Mouse (Mus musculus) kidney, postnatal 0 days (tissue): ENCODE data around the gene Cldn3. TPM values are rescaled to one million over a fixed set of nuclear protein-coding genes. Genes with fewer than 3 reads are reported as not detected.

Experiments
- ATAC-seq: fragments of 200-750 bp; cut with Nextera tagmentation; replicated peaks from 2 replicates; pipeline ENCODE4 v1.8.0; 2017; ENCODE audit warnings: low read depth, moderate number of reproducible peaks, moderate TSS enrichment, moderate library complexity; ENCODE audit not compliant: low FRiP score
- DNase-seq: peaks from one replicate; pipeline ENCODE4 v3.0.0-alpha.2; 2016; ENCODE audit warnings: low spot score
- H3K27ac ChIP-seq: fragments of 300-500 bp; sonication (generic); 2 replicates; pipeline ENCODE4 v1.5.1; 2014; ENCODE audit warnings: mild to moderate bottlenecking
- H3K27me3 ChIP-seq: fragments of 300-500 bp; sonication (generic); 2 replicates; pipeline ENCODE4 v1.6.1; 2014; ENCODE audit warnings: low read length, mixed read lengths; ENCODE audit not compliant: insufficient read depth
- H3K36me3 ChIP-seq: fragments of 300-500 bp; sonication (generic); 2 replicates; pipeline ENCODE4 v1.6.1; 2014; ENCODE audit warnings: low read length, mixed read lengths; ENCODE audit not compliant: insufficient read depth
- H3K4me1 ChIP-seq: fragments of 300-500 bp; sonication (generic); replicated peaks from 2 replicates; pipeline ENCODE4 v1.6.1; 2014; ENCODE audit warnings: antibody characterized with exemption, low read length, mixed read lengths; ENCODE audit not compliant: insufficient read depth
- H3K4me2 ChIP-seq: fragments of 300-500 bp; sonication (generic); 2 replicates; pipeline ENCODE4 v1.6.1; 2014; ENCODE audit warnings: mild to moderate bottlenecking, low read length, moderate library complexity, mixed read lengths
- H3K4me3 ChIP-seq: fragments of 300-500 bp; sonication (generic); replicated peaks from 2 replicates; pipeline ENCODE4 v1.5.1; 2014; ENCODE audit warnings: low read depth, low read length
- H3K9ac ChIP-seq: fragments of 300-500 bp; sonication (generic); 2 replicates; pipeline ENCODE4 v1.6.1; 2014; ENCODE audit warnings: low read depth, low read length
- H3K9me3 ChIP-seq: fragments of 300-500 bp; sonication (generic); replicated peaks from 2 replicates; pipeline ENCODE4 v1.6.1; 2016; ENCODE audit warnings: low read length, inconsistent platforms, mixed read lengths
- CTCF ChIP-seq: IDR thresholded peaks from 2 replicates; pipeline ENCODE4 v1.5.1; 2016; ENCODE audit warnings: antibody characterized with exemption, low read depth, mild to moderate bottlenecking, moderate library complexity
- WGBS: fragments of 180-500 bp; shearing (Covaris S2); extraction: QIAGEN DNeasy Blood & Tissue Kit; methylation state at CpG from one replicate; pipeline ENCODE4 v1.1.7; 2014; 5-methylcytosine and 5-hydroxymethylcytosine counted together
- polyA plus RNA-seq: library from polyadenylated mRNA; unstranded; fragments of >200 nt; fragmentation: Nextera tagmentation; extraction: Ambion mirVana; gene quantifications from 2 replicates; pipeline ENCODE4 v1.2.1, GENCODE M21; 2015

Cldn3 gene
- polyA plus RNA-seq, 1 experiment from 2014 or later: 72.9 TPM

GRCm38 (mm10) chr5:134944179-134944578 is 41.8 kb upstream of the Cldn3 start:
- Histone ChIP-seq H3K36me3 (no peaks in the 10 kb centered on the region), H3K4me1 (no peaks in the 10 kb centered on the region), H3K4me3 (no peak overlapping the region), H3K27me3 (no peaks in the 10 kb centered on the region), H3K27ac (no peak overlapping the region), H3K4me2 (peak overlapping the region; percentile 30; the same call in 1 of the 2 replicates), H3K9me3 (no peaks in the 10 kb centered on the region), H3K9ac (no peak overlapping the region)
- no peak for ATAC-seq
- TF ChIP-seq CTCF: no peak
- 63% methylated on average over 5 of the region's 5 CpGs for WGBS
- no peak for DNase-seq

GRCm38 (mm10) chr5:134945266-134945959 is 40.6 kb upstream of the Cldn3 start:
- Histone ChIP-seq H3K4me3 (peak overlapping the region; percentile 40), H3K4me1 (no peaks in the 10 kb centered on the region), H3K4me2 (peak overlapping the region; percentile 30), H3K36me3 (no peaks in the 10 kb centered on the region), H3K27ac (peak overlapping the region; percentile 84), H3K27me3 (no peaks in the 10 kb centered on the region), H3K9me3 (no peaks in the 10 kb centered on the region), H3K9ac (peak overlapping the region; percentile 61)
- DNase-seq (no peak), ATAC-seq (no peak)
- 37% methylated on average over 19 of the region's 19 CpGs for WGBS
- no peak for TF ChIP-seq CTCF

GRCm38 (mm10) chr5:134946063-134946856 is 39.8 kb upstream of the Cldn3 start:
- Histone ChIP-seq H3K4me2 (peak overlapping the region; percentile 30), H3K36me3 (no peaks in the 10 kb centered on the region), H3K4me3 (peak overlapping the region; percentile 40), H3K9ac (peak overlapping the region; percentile 61), H3K27ac (peak overlapping the region; percentile 84), H3K9me3 (no peaks in the 10 kb centered on the region), H3K4me1 (peaks cover 5% of the 10 kb centered on the region; the same call in 1 of the 2 replicates), H3K27me3 (no peaks in the 10 kb centered on the region)
- no peak for TF ChIP-seq CTCF
- 17% methylated on average over 43 of the region's 43 CpGs for WGBS
- no peak for DNase-seq
- ATAC-seq: no peak

- 15% methylated on average over 11 of the region's 11 CpGs for WGBS
- H3K4me2 ChIP-seq: peak within 1 kb of the TSS; percentile 30
- peak; percentile 50 for ATAC-seq
These were observed 39.2 kb upstream of the Cldn3 start, which contains the start of gene Cldn4 for GRCm38 (mm10) chr5:134946857-134947255. Cldn4 (minus strand) TSS chr5:134946934.

GRCm38 (mm10) chr5:134947420-134948084 is 38.5 kb upstream of the Cldn3 start:
- H3K4me3 ChIP-seq: no peak overlapping the region
- H3K4me2 ChIP-seq: no peak overlapping the region
- H3K27ac ChIP-seq: peak overlapping the region; percentile 84; the same call in 1 of the 2 replicates
- no peak for TF ChIP-seq CTCF
- peaks cover 9% of the 10 kb centered on the region; the same call in 1 of the 2 replicates for H3K4me1 ChIP-seq
- no peak for DNase-seq
- 41% methylated on average over 5 of the region's 5 CpGs for WGBS
- no peak for ATAC-seq
- H3K27me3 ChIP-seq: no peaks in the 10 kb centered on the region
- no peaks in the 10 kb centered on the region for H3K9me3 ChIP-seq
- no peak overlapping the region for H3K9ac ChIP-seq
- H3K36me3 ChIP-seq: no peaks in the 10 kb centered on the region

More at GRCm38 (mm10) chr5:134946857-134947255, 39.2 kb upstream of the Cldn3 start, which contains the start of gene Cldn4:
- Histone ChIP-seq H3K27ac (peak within 1 kb of the TSS; percentile 84), H3K4me1 (peaks cover 9% of the 10 kb centered on the region; the same call in 1 of the 2 replicates), H3K27me3 (no peaks in the 10 kb centered on the region), H3K9ac (peak within 1 kb of the TSS; percentile 61), H3K9me3 (no peaks in the 10 kb centered on the region), H3K36me3 (no peaks in the 10 kb centered on the region), H3K4me3 (peak within 1 kb of the TSS; percentile 40)
- no peak for TF ChIP-seq CTCF
- peak; percentile 54 for DNase-seq

GRCm38 (mm10) chr5:134948085-134948439 is 38.0 kb upstream of the Cldn3 start:
- Histone ChIP-seq H3K9me3 (no peaks in the 10 kb centered on the region), H3K27ac (no peak overlapping the region), H3K4me2 (no peak overlapping the region), H3K36me3 (no peaks in the 10 kb centered on the region), H3K4me1 (peaks cover 9% of the 10 kb centered on the region; the same call in 1 of the 2 replicates), H3K4me3 (no peak overlapping the region), H3K27me3 (no peaks in the 10 kb centered on the region), H3K9ac (no peak overlapping the region)
- no peak for TF ChIP-seq CTCF
- no peak for DNase-seq
- ATAC-seq: no peak
- WGBS: 64% methylated on average over 4 of the region's 4 CpGs
